Mouse (Mus musculus): Measurements from ENCODE around the gene Ccdc28b. TPM values are rescaled to one million over a fixed set of nuclear protein-coding genes. Genes with fewer than 3 reads are reported as not detected.

Gene Ccdc28b
- polyA plus RNA-seq, 1 experiment from 2014 or later = 37.1 TPM

- DNase-seq (ENCODE audit: low spot score) = peak; percentile 94
- Histone ChIP-seq H3K36me3 (peaks cover 62% of the 10 kb centered on the region), H3K27ac (peak within 1 kb of the TSS; percentile 96), H3K27me3 (ENCODE audit: insufficient read depth, poor library complexity, severe bottlenecking) (no peaks in the 10 kb centered on the region), H3K4me3 (peak within 1 kb of the TSS; percentile 93), H3K9me3 (no peaks in the 10 kb centered on the region), H3K4me1 (peaks cover 34% of the 10 kb centered on the region)
- WGBS = under 1% methylated on average over 71 of the region's 74 CpGs
Measured at GRCm38 (mm10) chr4:129600233-129601158, 23.3 kb downstream of the Ccdc28b start, which contains the start of the genes Eif3i and Tmem234. Eif3i (minus strand) TSS chr4:129600648. Tmem234 (plus strand) TSS chr4:129600668.

- Histone ChIP-seq H3K27ac (0 out of 2 replicates have a peak overlapping the region, but pooled peaks have one; percentile 6), H3K4me1 (peaks cover 16% of the 10 kb centered on the region), H3K36me3 (peaks cover 40% of the 10 kb centered on the region), H3K9me3 (no peaks in the 10 kb centered on the region), H3K27me3 (ENCODE audit: insufficient read depth, poor library complexity, severe bottlenecking) (no peaks in the 10 kb centered on the region), H3K4me3 (no peak overlapping the region)
- DNase-seq (ENCODE audit: low spot score) = no peak
- WGBS = 61% methylated on average over 4 of the region's 4 CpGs
Measured at GRCm38 (mm10) chr4:129588865-129589264, 34.9 kb downstream of the Ccdc28b start.

- no peak overlapping the region for H3K4me3 ChIP-seq
- no peak for DNase-seq (ENCODE audit: low spot score)
- H3K4me1 ChIP-seq = peaks cover 16% of the 10 kb centered on the region
- H3K27ac ChIP-seq = no peak overlapping the region
- 74% methylated on average over 1 of the region's 1 CpGs for WGBS
- H3K27me3 ChIP-seq (ENCODE audit: insufficient read depth, poor library complexity, severe bottlenecking) = no peaks in the 10 kb centered on the region
- H3K9me3 ChIP-seq = no peaks in the 10 kb centered on the region
- peaks cover 21% of the 10 kb centered on the region for H3K36me3 ChIP-seq
Measured at GRCm38 (mm10) chr4:129586943-129587342, 36.8 kb downstream of the Ccdc28b start.

GRCm38 (mm10) chr4:129585773-129586172, 38.0 kb downstream of the Ccdc28b start:
- Histone ChIP-seq H3K4me1 (peaks cover 16% of the 10 kb centered on the region), H3K27me3 (ENCODE audit: insufficient read depth, poor library complexity, severe bottlenecking) (no peaks in the 10 kb centered on the region), H3K9me3 (no peaks in the 10 kb centered on the region), H3K36me3 (peaks cover 9% of the 10 kb centered on the region), H3K4me3 (peak overlapping the region; percentile 68), H3K27ac (peak overlapping the region; percentile 83)
- 75% methylated on average over 9 of the region's 9 CpGs for WGBS
- no peak for DNase-seq (ENCODE audit: low spot score)

GRCm38 (mm10) chr4:129584884-129585608, 38.7 kb downstream of the Ccdc28b start:
- peak; percentile 94 for DNase-seq (ENCODE audit: low spot score)
- Histone ChIP-seq H3K4me3 (peak overlapping the region; percentile 68), H3K36me3 (peaks cover 2% of the 10 kb centered on the region), H3K9me3 (no peaks in the 10 kb centered on the region), H3K27ac (peak overlapping the region; percentile 83), H3K27me3 (ENCODE audit: insufficient read depth, poor library complexity, severe bottlenecking) (no peaks in the 10 kb centered on the region), H3K4me1 (peaks cover 16% of the 10 kb centered on the region)
- WGBS = 2% methylated on average over 36 of the region's 36 CpGs

DNA sequence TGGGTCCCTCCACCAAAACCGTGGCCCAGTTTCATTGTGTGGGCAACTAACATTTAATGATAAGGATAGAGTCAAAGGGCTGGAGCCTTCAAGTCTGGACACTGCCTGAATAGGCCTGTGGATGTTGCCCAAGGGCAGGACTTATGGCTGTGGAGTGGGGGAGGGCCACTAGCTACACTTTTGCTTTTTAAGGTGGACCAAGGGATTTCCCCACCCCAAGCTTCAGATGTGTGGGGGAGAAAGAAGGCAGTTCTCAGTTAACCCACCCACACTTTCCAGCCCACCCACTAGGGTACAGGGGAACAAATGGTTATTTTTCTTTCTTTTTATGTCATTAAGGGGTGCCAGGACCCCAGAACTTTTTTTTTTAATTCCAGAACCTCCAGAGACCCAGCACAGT, 39.4 kb downstream of the Ccdc28b start:
- no peaks in the 10 kb centered on the region for H3K36me3 ChIP-seq
- peak overlapping the region; percentile 83 for H3K27ac ChIP-seq
- no peaks in the 10 kb centered on the region for H3K27me3 ChIP-seq (ENCODE audit: insufficient read depth, poor library complexity, severe bottlenecking)
- H3K9me3 ChIP-seq = no peaks in the 10 kb centered on the region
- WGBS = 64% methylated on average over 1 of the region's 1 CpGs
- no peak for DNase-seq (ENCODE audit: low spot score)
- H3K4me3 ChIP-seq = peak overlapping the region; percentile 68
- peaks cover 15% of the 10 kb centered on the region for H3K4me1 ChIP-seq

DNA sequence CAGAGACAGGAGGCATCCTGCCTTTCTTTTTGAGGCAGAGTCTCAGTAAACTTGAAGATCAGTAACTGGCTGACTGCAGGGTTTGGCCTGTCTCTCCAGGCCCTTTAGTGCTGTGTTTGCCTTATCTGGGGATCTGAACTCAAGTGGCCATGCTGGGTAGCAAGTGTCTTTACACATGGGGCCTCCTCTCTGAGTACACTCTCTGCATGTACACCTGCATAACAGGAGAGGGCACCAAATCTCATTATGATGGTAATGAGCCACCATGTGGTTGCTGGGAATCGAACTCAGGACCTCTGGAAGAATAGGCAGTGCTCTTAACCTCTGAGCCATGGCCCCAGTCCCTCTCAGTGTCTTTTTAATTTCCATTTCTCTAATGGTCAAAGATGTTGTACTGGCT, 41.5 kb downstream of the Ccdc28b start:
- peaks cover 10% of the 10 kb centered on the region for H3K4me1 ChIP-seq
- H3K27ac ChIP-seq = no peak overlapping the region
- DNase-seq (ENCODE audit: low spot score) = no peak
- 83% methylated on average over 1 of the region's 1 CpGs for WGBS
- H3K36me3 ChIP-seq = no peaks in the 10 kb centered on the region
- peaks cover 7% of the 10 kb centered on the region; the same call in 1 of the 2 replicates for H3K27me3 ChIP-seq (ENCODE audit: insufficient read depth, poor library complexity, severe bottlenecking)
- no peak overlapping the region for H3K4me3 ChIP-seq
- no peaks in the 10 kb centered on the region for H3K9me3 ChIP-seq

GRCm38 (mm10) chr4:129580347-129580746, 43.4 kb downstream of the Ccdc28b start:
- Histone ChIP-seq H3K4me3 (no peak overlapping the region), H3K9me3 (no peaks in the 10 kb centered on the region), H3K27me3 (ENCODE audit: insufficient read depth, poor library complexity, severe bottlenecking) (peaks cover 10% of the 10 kb centered on the region; the same call in 1 of the 2 replicates), H3K27ac (peak overlapping the region; percentile 59), H3K36me3 (no peaks in the 10 kb centered on the region), H3K4me1 (peaks cover 13% of the 10 kb centered on the region)
- 64% methylated on average over 7 of the region's 7 CpGs for WGBS
- DNase-seq (ENCODE audit: low spot score) = no peak

DNA sequence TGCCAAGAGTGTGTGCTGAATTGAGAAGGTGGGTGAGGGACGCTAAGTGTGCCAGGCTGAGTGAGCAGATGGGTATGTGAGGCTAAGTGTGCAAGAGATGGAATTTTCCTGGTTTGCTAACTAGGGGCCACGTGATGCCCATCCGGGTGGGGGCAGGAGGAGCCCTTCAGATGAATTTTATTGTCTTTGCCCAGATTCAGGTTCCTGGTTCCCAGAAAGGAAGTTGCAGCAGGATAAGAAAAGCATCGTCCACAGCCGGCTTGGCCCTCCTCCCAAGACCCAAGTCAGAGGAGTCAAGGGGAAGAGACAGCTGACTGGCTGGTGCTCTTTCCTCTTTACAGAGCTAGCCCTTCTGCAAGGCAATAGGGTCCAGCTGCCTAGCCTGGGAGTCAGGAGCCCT, 45.3 kb downstream of the Ccdc28b start, which contains the start of gene Fam167b:
Gene Fam167b (minus strand): TSS at position 84 of the 400 bp plus-strand sequence.
- no peak for DNase-seq (ENCODE audit: low spot score)
- no peaks in the 10 kb centered on the region for H3K9me3 ChIP-seq
- no peak within 1 kb of the TSS for H3K4me3 ChIP-seq
- H3K27ac ChIP-seq = peak within 1 kb of the TSS; percentile 43; the same call in 1 of the 2 replicates
- WGBS = 67% methylated on average over 5 of the region's 5 CpGs
- H3K27me3 ChIP-seq (ENCODE audit: insufficient read depth, poor library complexity, severe bottlenecking) = peaks cover 10% of the 10 kb centered on the region; the same call in 1 of the 2 replicates
- H3K4me1 ChIP-seq = peaks cover 8% of the 10 kb centered on the region
- H3K36me3 ChIP-seq = no peaks in the 10 kb centered on the region

DNA sequence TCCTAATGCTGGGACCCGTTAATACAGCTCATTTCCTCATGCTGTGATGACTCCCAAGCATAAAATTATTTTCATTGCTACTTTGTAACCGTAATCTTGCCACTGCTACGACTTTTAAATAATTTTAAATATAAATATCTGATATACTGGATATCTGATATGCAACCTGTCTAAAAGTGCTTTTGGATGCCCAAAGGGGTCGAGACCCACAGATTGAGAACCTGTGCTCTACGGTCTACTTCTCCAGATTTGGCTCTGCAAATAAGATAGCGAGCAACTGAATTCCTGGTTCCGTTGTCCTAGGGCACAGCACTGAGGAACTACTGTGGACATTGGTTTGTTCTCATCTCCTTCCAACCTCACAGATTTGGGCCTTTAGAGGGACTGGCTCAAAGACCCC, 46.1 kb downstream of the Ccdc28b start:
- H3K4me3 ChIP-seq = no peak overlapping the region
- no peaks in the 10 kb centered on the region for H3K36me3 ChIP-seq
- peaks cover 16% of the 10 kb centered on the region for H3K4me1 ChIP-seq
- H3K27ac ChIP-seq = 0 out of 2 replicates have a peak overlapping the region, but pooled peaks have one; percentile 43
- no peak for DNase-seq (ENCODE audit: low spot score)
- H3K9me3 ChIP-seq = no peaks in the 10 kb centered on the region
- H3K27me3 ChIP-seq (ENCODE audit: insufficient read depth, poor library complexity, severe bottlenecking) = peaks cover 10% of the 10 kb centered on the region; the same call in 1 of the 2 replicates
- 78% methylated on average over 7 of the region's 7 CpGs for whole genome bisulfite sequencing

GRCm38 (mm10) chr4:129576863-129577491, 46.8 kb downstream of the Ccdc28b start:
- H3K36me3 ChIP-seq = no peaks in the 10 kb centered on the region
- peak overlapping the region; percentile 34 for H3K4me3 ChIP-seq
- H3K27me3 ChIP-seq (ENCODE audit: insufficient read depth, poor library complexity, severe bottlenecking) = peaks cover 10% of the 10 kb centered on the region; the same call in 1 of the 2 replicates
- no peak for DNase-seq (ENCODE audit: low spot score)
- WGBS = 31% methylated on average over 21 of the region's 21 CpGs
- H3K4me1 ChIP-seq = peaks cover 17% of the 10 kb centered on the region
- H3K27ac ChIP-seq = 0 out of 2 replicates have a peak overlapping the region, but pooled peaks have one; percentile 4
- H3K9me3 ChIP-seq = no peaks in the 10 kb centered on the region

GRCm38 (mm10) chr4:129575171-129575844, 48.4 kb downstream of the Ccdc28b start:
- H3K27ac ChIP-seq = peak overlapping the region; percentile 76
- 35% methylated on average over 7 of the region's 8 CpGs for WGBS

More at GRCm38 (mm10) chr4:129575171-129575844, 48.4 kb downstream of the Ccdc28b start:
- peaks cover 10% of the 10 kb centered on the region; the same call in 1 of the 2 replicates for H3K27me3 ChIP-seq (ENCODE audit: insufficient read depth, poor library complexity, severe bottlenecking)
- 0 out of 2 replicates have a peak overlapping the region, but pooled peaks have one; percentile 15 for H3K4me3 ChIP-seq
- no peaks in the 10 kb centered on the region for H3K36me3 ChIP-seq
- peaks cover 17% of the 10 kb centered on the region for H3K4me1 ChIP-seq
- H3K9me3 ChIP-seq = no peaks in the 10 kb centered on the region
- no peak for DNase-seq (ENCODE audit: low spot score)
